Mouse (Mus musculus) liver, postnatal 0 days (tissue): ENCODE data around the gene Ncbp1.

Experiments
- CTCF ChIP-seq: sonication (generic); IDR thresholded peaks from 2 replicates; pipeline ENCODE4 v1.5.1; 2016; ENCODE audit warnings: antibody characterized with exemption, low read depth
- EP300 ChIP-seq: IDR thresholded peaks from 2 replicates; pipeline ENCODE4 v1.6.1; 2016; ENCODE audit warnings: antibody characterized with exemption, low read depth, mild to moderate bottlenecking

- TF ChIP-seq CTCF (no peak), EP300 (no peak)
Measured at GRCm38 (mm10) chr4:46186466-46186865, 48.1 kb downstream of the Ncbp1 start.
